Mouse (Mus musculus): ENCODE results near the gene Trmt13. TPM values are rescaled to one million over a fixed set of nuclear protein-coding genes. Genes with fewer than 3 reads are reported as not detected.
"Not testable (repeated sequence)": the region's sequence is repeated elsewhere in the genome, so short reads cannot be mapped to it uniquely, and the experiment has no call there.

Gene Trmt13
- total and polyA plus RNA-seq, 3 experiments: 12.0 to 15.5 TPM; not detected in 1

GRCm38 (mm10) chr3:116656184-116656965 is 42.0 kb upstream of the Trmt13 start:
- DNase-seq (ENCODE audit: low read depth, low spot score): no peak
- H3K9ac ChIP-seq (ENCODE audit: control insufficient read depth, low read depth, low read length, poor library complexity, severe bottlenecking): no peak overlapping the region

GRCm38 (mm10) chr3:116654051-116654450 is 39.7 kb upstream of the Trmt13 start:
- not testable (repeated sequence) for H3K9ac ChIP-seq (ENCODE audit: control insufficient read depth, low read depth, low read length, poor library complexity, severe bottlenecking); H3K27ac ChIP-seq (ENCODE audit: control insufficient read depth, low read depth, low read length); H3K27me3 ChIP-seq (ENCODE audit: control insufficient read depth in 1 of 2, insufficient read depth in 2 of 2, low read length in 2 of 2); H3K9me3 ChIP-seq (replicated peaks; ENCODE audit: insufficient read depth, low read length); H3K4me3 ChIP-seq (ENCODE audit: control insufficient read depth in 1 of 2, insufficient read depth in 1 of 2, low read depth in 2 of 2, low read length in 2 of 2); DNase-seq (ENCODE audit: low read depth, low spot score)
- Histone ChIP-seq H3K79me2 (ENCODE audit: control insufficient read depth, insufficient read depth, low read length, poor library complexity) (peaks cover 75% of the 10 kb centered on the region), H3K4me1 (ENCODE audit: control insufficient read depth in 1 of 2, insufficient read depth in 2 of 2, low read length in 2 of 2) (peaks cover 3 to 11% of the 10 kb centered on the region in 2 experiments), H3K36me3 (ENCODE audit: control insufficient read depth in 1 of 2, insufficient read depth in 2 of 2, low read length in 2 of 2) (peaks cover 4 to 19% of the 10 kb centered on the region in 2 experiments)

More at GRCm38 (mm10) chr3:116656184-116656965, 42.0 kb upstream of the Trmt13 start:
- H3K4me1 ChIP-seq (ENCODE audit: control insufficient read depth in 1 of 2, insufficient read depth in 2 of 2, low read length in 2 of 2): peaks cover 5 to 29% of the 10 kb centered on the region in 2 experiments
- H3K9me3 ChIP-seq (replicated peaks; ENCODE audit: insufficient read depth, low read length): no peaks in the 10 kb centered on the region
- peaks cover 89% of the 10 kb centered on the region for H3K79me2 ChIP-seq (ENCODE audit: control insufficient read depth, insufficient read depth, low read length, poor library complexity)
- no peak overlapping the region for H3K4me3 ChIP-seq (ENCODE audit: control insufficient read depth in 1 of 2, insufficient read depth in 1 of 2, low read depth in 2 of 2, low read length in 2 of 2)
- peaks cover 0 to 36% of the 10 kb centered on the region in 2 experiments; a peak in 3 of 4 replicates for H3K36me3 ChIP-seq (ENCODE audit: control insufficient read depth in 1 of 2, insufficient read depth in 2 of 2, low read length in 2 of 2)
- no peaks in the 10 kb centered on the region for H3K27me3 ChIP-seq (ENCODE audit: control insufficient read depth in 1 of 2, insufficient read depth in 2 of 2, low read length in 2 of 2)
- TF ChIP-seq RAD21 (IDR thresholded peaks at IDR 0.05; ENCODE audit: low read depth, low read length): no peak
- no peak for TF ChIP-seq GATA1 (IDR thresholded peaks at IDR 0.05; ENCODE audit: low read depth, low read length)
- TF ChIP-seq JUND (IDR thresholded peaks at IDR 0.05; ENCODE audit: low read depth, low read length): no peak
- no peak for TF ChIP-seq CTCF (IDR thresholded peaks at IDR 0.05 in 2 of 3, conservative IDR thresholded peaks at IDR 0.05 in 1 of 3; ENCODE audit: control insufficient read depth in 1 of 3, insufficient read depth in 1 of 3, low read depth in 2 of 3, low read length in 3 of 3, poor library complexity in 1 of 3, severe bottlenecking in 1 of 3)
- TF ChIP-seq HCFC1 (IDR thresholded peaks at IDR 0.05; ENCODE audit: low read depth, low read length): no peak
- no peak for TF ChIP-seq ETS1 (IDR thresholded peaks at IDR 0.05; ENCODE audit: low read depth, low read length)
- H3K27ac ChIP-seq (ENCODE audit: control insufficient read depth, low read depth, low read length): no peak overlapping the region

DNA sequence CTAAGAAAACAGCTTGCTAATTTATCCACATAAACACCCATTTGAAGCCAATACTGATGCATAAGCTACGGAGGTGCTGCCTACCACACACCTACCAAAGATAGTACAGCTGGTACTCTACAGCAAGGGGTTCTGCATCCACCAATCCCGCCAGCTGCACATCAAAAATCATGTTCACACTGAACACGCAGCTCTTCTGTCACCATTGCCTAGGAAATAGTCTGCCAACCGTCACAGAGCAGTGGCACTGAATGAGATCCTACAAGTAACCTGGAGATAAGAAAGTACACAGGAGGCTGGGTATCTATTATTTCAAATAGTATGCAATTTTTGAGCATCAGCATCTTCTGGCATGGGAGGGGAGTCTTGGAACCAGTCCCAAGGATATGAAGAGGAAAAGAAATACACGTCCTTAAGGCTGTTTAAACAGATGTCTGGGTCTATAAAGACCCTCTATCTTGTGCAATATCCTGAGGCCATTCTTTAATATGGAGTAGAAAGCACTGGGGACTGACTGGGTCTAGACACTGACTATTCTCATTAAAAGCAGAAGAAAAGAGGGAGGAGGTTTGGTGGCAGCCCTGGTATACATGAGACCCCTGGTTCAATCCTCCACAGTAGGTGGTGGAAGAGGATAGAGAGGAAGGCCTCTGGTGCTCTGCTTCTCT is 39.0 kb upstream of the Trmt13 start:
- DNase-seq (ENCODE audit: low read depth, low spot score): no peak
- H3K27me3 ChIP-seq (ENCODE audit: control insufficient read depth in 1 of 2, insufficient read depth in 2 of 2, low read length in 2 of 2): no peaks in the 10 kb centered on the region
- H3K9me3 ChIP-seq (replicated peaks; ENCODE audit: insufficient read depth, low read length): no peaks in the 10 kb centered on the region
- H3K79me2 ChIP-seq (ENCODE audit: control insufficient read depth, insufficient read depth, low read length, poor library complexity): peaks cover 70% of the 10 kb centered on the region
- H3K4me3 ChIP-seq (ENCODE audit: control insufficient read depth in 1 of 2, insufficient read depth in 1 of 2, low read depth in 2 of 2, low read length in 2 of 2): no peak overlapping the region
- peaks cover 5 to 14% of the 10 kb centered on the region in 2 experiments for H3K36me3 ChIP-seq (ENCODE audit: control insufficient read depth in 1 of 2, insufficient read depth in 2 of 2, low read length in 2 of 2)
- peaks cover 3 to 8% of the 10 kb centered on the region in 2 experiments for H3K4me1 ChIP-seq (ENCODE audit: control insufficient read depth in 1 of 2, insufficient read depth in 2 of 2, low read length in 2 of 2)
- no peak overlapping the region for H3K9ac ChIP-seq (ENCODE audit: control insufficient read depth, low read depth, low read length, poor library complexity, severe bottlenecking)
- no peak overlapping the region for H3K27ac ChIP-seq (ENCODE audit: control insufficient read depth, low read depth, low read length)
- no peak for TF ChIP-seq RCOR1 (IDR thresholded peaks at IDR 0.05; ENCODE audit: low read depth, low read length)
- TF ChIP-seq CHD2 (IDR thresholded peaks at IDR 0.05; ENCODE audit: low read length): no peak
- TF ChIP-seq POLR2AphosphoS2 (IDR thresholded peaks at IDR 0.05; ENCODE audit: low read length): no peak
- TF ChIP-seq RAD21 (IDR thresholded peaks at IDR 0.05; ENCODE audit: low read depth, low read length): no peak

Data from MEL (cell line).